Mouse (Mus musculus): ENCODE measurements around the gene Rhof. TPM values are rescaled to one million over a fixed set of nuclear protein-coding genes. Genes with fewer than 3 reads are reported as not detected.

The Rhof gene
- polyA plus RNA-seq, 1 experiment from 2014 or later = 1.9 TPM

DNA sequence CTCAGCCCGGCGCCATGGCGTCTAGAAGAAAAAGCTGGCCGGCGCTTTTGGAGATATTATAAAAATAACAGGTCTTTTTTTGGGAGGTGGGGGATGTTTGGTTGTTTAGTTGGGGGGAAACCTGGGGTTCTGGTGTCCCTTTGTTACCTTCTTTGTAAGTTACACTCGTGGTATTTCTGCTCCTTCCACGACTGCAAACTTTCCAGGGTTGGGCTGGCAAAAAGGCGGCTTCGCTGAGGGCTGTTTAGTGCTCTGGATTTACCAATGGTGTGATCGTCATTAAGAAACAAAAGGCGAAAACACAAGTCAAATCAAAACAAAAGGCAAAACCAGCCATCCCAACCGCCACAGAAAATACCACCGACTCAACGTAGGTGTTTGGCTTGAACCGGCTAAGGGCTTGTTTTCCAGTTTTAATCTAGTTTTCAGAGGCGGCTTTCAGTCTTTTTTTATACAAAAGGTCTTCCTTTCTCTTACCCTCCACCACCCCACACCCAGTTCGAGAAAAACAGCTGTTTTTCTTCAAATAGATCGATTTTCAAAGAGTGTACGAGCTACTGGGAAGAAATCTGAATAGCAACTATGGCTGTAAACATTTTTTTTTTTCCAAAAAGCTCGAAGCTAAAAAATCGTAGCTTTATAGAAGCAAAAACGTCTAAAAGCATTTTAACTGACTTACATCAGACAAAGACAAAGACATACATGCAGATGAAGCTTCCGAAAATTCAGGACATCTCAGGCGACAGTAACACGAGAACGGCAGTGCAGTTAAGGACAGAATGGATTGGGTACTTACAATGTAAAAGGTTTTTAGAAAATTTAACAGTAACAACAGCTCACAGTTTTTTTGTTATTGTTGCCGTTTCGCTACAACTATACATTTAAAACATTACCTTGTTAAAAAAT, 7.5 kb upstream of the Rhof start:
- H3K9ac ChIP-seq (ENCODE audit: low read length) = peak overlapping the region; percentile 100
- H3K9me3 ChIP-seq (ENCODE audit: control insufficient read depth, low read length) = no peaks in the 10 kb centered on the region
- H3K4me3 ChIP-seq (ENCODE audit: low read depth, low read length) = peak overlapping the region; percentile 93
- H3K4me1 ChIP-seq (replicated peaks; ENCODE audit: control insufficient read depth, insufficient read depth, low read length) = peaks cover 41% of the 10 kb centered on the region
- DNase-seq (ENCODE audit: low spot score) = no peak
- H3K4me2 ChIP-seq (ENCODE audit: low read depth, low read length, severe bottlenecking) = peak overlapping the region; percentile 100
- WGBS = 1% methylated on average over 28 of the region's 28 CpGs
- ATAC-seq (replicated peaks; ENCODE audit: low FRiP score) = no peak
- H3K36me3 ChIP-seq (ENCODE audit: control insufficient read depth, insufficient read depth, low read length) = no peaks in the 10 kb centered on the region
- H3K27me3 ChIP-seq (ENCODE audit: control insufficient read depth, insufficient read depth, low read length) = no peaks in the 10 kb centered on the region
- peak overlapping the region; percentile 100 for H3K27ac ChIP-seq (ENCODE audit: low read depth, low read length)

- Histone ChIP-seq H3K4me2 (ENCODE audit: low read depth, low read length, severe bottlenecking) (peak overlapping the region; percentile 100), H3K27ac (ENCODE audit: low read depth, low read length) (peak overlapping the region; percentile 100), H3K4me3 (ENCODE audit: low read depth, low read length) (peak overlapping the region; percentile 93), H3K9me3 (ENCODE audit: control insufficient read depth, low read length) (no peaks in the 10 kb centered on the region), H3K36me3 (ENCODE audit: control insufficient read depth, insufficient read depth, low read length) (no peaks in the 10 kb centered on the region), H3K9ac (ENCODE audit: low read length) (peak overlapping the region; percentile 100), H3K27me3 (ENCODE audit: control insufficient read depth, insufficient read depth, low read length) (no peaks in the 10 kb centered on the region), H3K4me1 (replicated peaks; ENCODE audit: control insufficient read depth, insufficient read depth, low read length) (peaks cover 41% of the 10 kb centered on the region)
- under 1% methylated on average over 36 of the region's 39 CpGs for WGBS
- peak; percentile 87 for DNase-seq (ENCODE audit: low spot score)
- ATAC-seq (replicated peaks; ENCODE audit: low FRiP score) = no peak
Measured at GRCm38 (mm10) chr5:123138953-123139721, 6.6 kb upstream of the Rhof start.

GRCm38 (mm10) chr5:123138230-123138911, 5.9 kb upstream of the Rhof start:
- H3K4me1 ChIP-seq (replicated peaks; ENCODE audit: control insufficient read depth, insufficient read depth, low read length) = peaks cover 46% of the 10 kb centered on the region
- H3K27ac ChIP-seq (ENCODE audit: low read depth, low read length) = peak overlapping the region; percentile 100
- peak overlapping the region; percentile 100 for H3K9ac ChIP-seq (ENCODE audit: low read length)
- ATAC-seq (replicated peaks; ENCODE audit: low FRiP score) (peak; percentile 68), DNase-seq (ENCODE audit: low spot score) (peak; percentile 94)
- H3K4me3 ChIP-seq (ENCODE audit: low read depth, low read length) = peak overlapping the region; percentile 93
- H3K9me3 ChIP-seq (ENCODE audit: control insufficient read depth, low read length) = no peaks in the 10 kb centered on the region
- H3K27me3 ChIP-seq (ENCODE audit: control insufficient read depth, insufficient read depth, low read length) = no peaks in the 10 kb centered on the region
- WGBS = under 1% methylated on average over 38 of the region's 40 CpGs
- no peaks in the 10 kb centered on the region for H3K36me3 ChIP-seq (ENCODE audit: control insufficient read depth, insufficient read depth, low read length)
- H3K4me2 ChIP-seq (ENCODE audit: low read depth, low read length, severe bottlenecking) = peak overlapping the region; percentile 100

DNA sequence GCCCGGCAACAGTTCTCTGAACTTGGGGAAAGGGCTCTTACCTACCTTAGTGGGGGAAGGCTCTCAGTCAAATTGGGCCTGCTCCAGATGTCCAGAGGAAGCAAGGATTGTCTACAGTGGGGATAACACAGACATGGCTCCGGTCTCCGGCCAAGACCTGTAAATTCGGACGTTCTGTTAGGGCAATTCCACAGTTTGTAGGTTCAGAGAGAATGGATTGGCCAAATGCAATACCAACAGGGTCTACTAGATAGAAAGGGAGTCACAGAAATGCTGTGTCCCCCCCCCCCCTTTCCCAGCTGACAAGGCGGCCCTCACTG, 5.4 kb upstream of the Rhof start:
- H3K9me3 ChIP-seq (ENCODE audit: control insufficient read depth, low read length) = no peaks in the 10 kb centered on the region
- H3K9ac ChIP-seq (ENCODE audit: low read length) = peak overlapping the region; percentile 100
- ATAC-seq (replicated peaks; ENCODE audit: low FRiP score) (no peak), DNase-seq (ENCODE audit: low spot score) (no peak)
- peak overlapping the region; percentile 100 for H3K4me2 ChIP-seq (ENCODE audit: low read depth, low read length, severe bottlenecking)
- H3K4me3 ChIP-seq (ENCODE audit: low read depth, low read length) = peak overlapping the region; percentile 93
- H3K27ac ChIP-seq (ENCODE audit: low read depth, low read length) = peak overlapping the region; percentile 100
- peaks cover 49% of the 10 kb centered on the region for H3K4me1 ChIP-seq (replicated peaks; ENCODE audit: control insufficient read depth, insufficient read depth, low read length)
- no peaks in the 10 kb centered on the region for H3K36me3 ChIP-seq (ENCODE audit: control insufficient read depth, insufficient read depth, low read length)
- WGBS = under 1% methylated on average over 6 of the region's 6 CpGs
- H3K27me3 ChIP-seq (ENCODE audit: control insufficient read depth, insufficient read depth, low read length) = no peaks in the 10 kb centered on the region

DNA sequence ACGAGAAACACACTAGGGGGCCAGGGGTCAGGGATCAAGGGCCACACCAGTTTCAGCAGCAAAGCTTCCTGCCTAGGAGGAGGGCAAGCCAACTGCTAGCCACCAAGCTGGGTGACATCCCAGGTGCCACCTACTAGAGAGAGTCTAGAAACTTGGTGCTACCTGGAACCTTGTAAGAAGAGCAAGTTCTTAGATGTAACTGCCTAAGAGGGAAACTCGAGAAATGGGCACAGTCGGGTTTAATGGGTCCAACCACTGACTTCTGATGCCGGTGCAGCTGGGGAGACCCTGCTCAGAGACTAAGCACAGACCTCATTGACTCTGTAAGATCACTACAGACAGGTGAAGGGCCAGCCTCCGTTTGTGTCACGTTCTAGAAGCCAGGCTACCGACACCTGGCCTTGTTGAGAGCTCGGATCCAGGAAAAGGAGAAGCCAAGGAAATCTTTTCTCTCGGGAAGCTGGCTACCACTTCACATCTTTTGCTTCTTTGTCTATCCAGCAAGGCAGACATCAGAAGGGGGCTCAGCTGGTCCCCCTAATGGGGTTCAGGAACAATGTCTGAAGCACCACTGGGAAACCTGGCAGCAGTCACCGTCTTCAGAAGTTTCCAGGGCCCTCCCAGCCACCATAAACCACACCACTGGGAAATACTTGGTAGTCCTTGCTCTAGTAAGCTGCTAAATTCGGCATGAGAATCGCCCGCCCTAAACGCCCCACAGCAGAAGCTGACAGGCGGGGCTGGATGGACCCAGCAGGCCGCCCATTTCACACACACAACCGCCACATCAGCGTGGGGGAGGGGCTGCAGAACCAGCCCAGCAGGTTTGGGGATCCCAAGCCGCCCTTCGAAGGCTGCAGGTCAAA, 4.8 kb upstream of the Rhof start:
- 1% methylated on average over 20 of the region's 20 CpGs for WGBS
- Histone ChIP-seq H3K4me3 (ENCODE audit: low read depth, low read length) (peak overlapping the region; percentile 93), H3K4me1 (replicated peaks; ENCODE audit: control insufficient read depth, insufficient read depth, low read length) (peaks cover 52% of the 10 kb centered on the region)

GRCm38 (mm10) chr5:123136361-123137043, 4.0 kb upstream of the Rhof start:
- Histone ChIP-seq H3K36me3 (ENCODE audit: control insufficient read depth, insufficient read depth, low read length) (no peaks in the 10 kb centered on the region), H3K27me3 (ENCODE audit: control insufficient read depth, insufficient read depth, low read length) (no peaks in the 10 kb centered on the region), H3K4me3 (ENCODE audit: low read depth, low read length) (peak overlapping the region; percentile 93), H3K4me1 (replicated peaks; ENCODE audit: control insufficient read depth, insufficient read depth, low read length) (peaks cover 57% of the 10 kb centered on the region), H3K27ac (ENCODE audit: low read depth, low read length) (peak overlapping the region; percentile 100), H3K4me2 (ENCODE audit: low read depth, low read length, severe bottlenecking) (peak overlapping the region; percentile 100), H3K9ac (ENCODE audit: low read length) (peak overlapping the region; percentile 100), H3K9me3 (ENCODE audit: control insufficient read depth, low read length) (no peaks in the 10 kb centered on the region)
- WGBS = under 1% methylated on average over 13 of the region's 13 CpGs
- DNase-seq (ENCODE audit: low spot score) = peak; percentile 88
- no peak for ATAC-seq (replicated peaks; ENCODE audit: low FRiP score)

More for the DNA sequence above, 4.8 kb upstream of the Rhof start:
- no peak for ATAC-seq (replicated peaks; ENCODE audit: low FRiP score)
- peak overlapping the region; percentile 100 for H3K9ac ChIP-seq (ENCODE audit: low read length)
- peak; percentile 90 for DNase-seq (ENCODE audit: low spot score)
- H3K4me2 ChIP-seq (ENCODE audit: low read depth, low read length, severe bottlenecking) = peak overlapping the region; percentile 100
- peak overlapping the region; percentile 100 for H3K27ac ChIP-seq (ENCODE audit: low read depth, low read length)
- H3K9me3 ChIP-seq (ENCODE audit: control insufficient read depth, low read length) = no peaks in the 10 kb centered on the region
- H3K27me3 ChIP-seq (ENCODE audit: control insufficient read depth, insufficient read depth, low read length) = no peaks in the 10 kb centered on the region
- H3K36me3 ChIP-seq (ENCODE audit: control insufficient read depth, insufficient read depth, low read length) = no peaks in the 10 kb centered on the region

GRCm38 (mm10) chr5:123135471-123136360, 3.2 kb upstream of the Rhof start:
- peak; percentile 77 for DNase-seq (ENCODE audit: low spot score)
- H3K9ac ChIP-seq (ENCODE audit: low read length) = peak overlapping the region; percentile 100
- H3K4me2 ChIP-seq (ENCODE audit: low read depth, low read length, severe bottlenecking) = peak overlapping the region; percentile 100
- peak overlapping the region; percentile 93 for H3K4me3 ChIP-seq (ENCODE audit: low read depth, low read length)
- no peaks in the 10 kb centered on the region for H3K36me3 ChIP-seq (ENCODE audit: control insufficient read depth, insufficient read depth, low read length)
- peak overlapping the region; percentile 100 for H3K27ac ChIP-seq (ENCODE audit: low read depth, low read length)
- H3K4me1 ChIP-seq (replicated peaks; ENCODE audit: control insufficient read depth, insufficient read depth, low read length) = peaks cover 57% of the 10 kb centered on the region
- 2% methylated on average over 30 of the region's 30 CpGs for WGBS
- no peaks in the 10 kb centered on the region for H3K27me3 ChIP-seq (ENCODE audit: control insufficient read depth, insufficient read depth, low read length)
- ATAC-seq (replicated peaks; ENCODE audit: low FRiP score) = no peak
- H3K9me3 ChIP-seq (ENCODE audit: control insufficient read depth, low read length) = no peaks in the 10 kb centered on the region

Data from forebrain, embryonic 11.5 days (tissue).